Mouse (Mus musculus) forebrain, embryonic 11.5 days (tissue): ENCODE measurements at regions not wholly inside any gene's neighbourhood (a gene's known extent, or its start where the extent isn't known, plus 50 kb on each side); places are given as distances from the start of the nearest gene placed in this dataset.

Source experiments
- ATAC-seq: fragments of 200-750 bp; cut with Nextera tagmentation; replicated peaks from 2 replicates; pipeline ENCODE4 v1.8.0; 2017; ENCODE audit warnings: moderate TSS enrichment; ENCODE audit not compliant: low FRiP score
- DNase-seq: peaks from one replicate; pipeline ENCODE4 v3.0.0-alpha.2; 2017; ENCODE audit warnings: low spot score
- H3K27ac ChIP-seq: fragments of 300-500 bp; sonication (generic); 2 replicates; pipeline ENCODE4 v1.5.1; 2014; ENCODE audit warnings: low read depth, low read length
- H3K27me3 ChIP-seq: fragments of 300-500 bp; sonication (generic); 2 replicates; pipeline ENCODE4 v1.6.1; 2014; ENCODE audit warnings: mild to moderate bottlenecking, low read length, mixed read lengths; ENCODE audit not compliant: control insufficient read depth, insufficient read depth
- H3K36me3 ChIP-seq: fragments of 300-500 bp; sonication (generic); 2 replicates; pipeline ENCODE4 v1.6.1; 2014; ENCODE audit warnings: mild to moderate bottlenecking, low read length, moderate library complexity, mixed read lengths; ENCODE audit not compliant: control insufficient read depth, insufficient read depth
- H3K4me1 ChIP-seq: fragments of 300-500 bp; sonication (generic); replicated peaks from 2 replicates; pipeline ENCODE4 v1.6.1; 2014; ENCODE audit warnings: low read length, mixed read lengths; ENCODE audit not compliant: control insufficient read depth, insufficient read depth
- H3K4me2 ChIP-seq: fragments of 300-500 bp; sonication (generic); 2 replicates; pipeline ENCODE4 v1.6.1; 2014; ENCODE audit warnings: low read depth, mild to moderate bottlenecking, low read length, moderate library complexity, mixed read lengths; ENCODE audit not compliant: severe bottlenecking
- H3K4me3 ChIP-seq: fragments of 300-500 bp; sonication (generic); 2 replicates; pipeline ENCODE4 v1.5.1; 2014; ENCODE audit warnings: low read depth, low read length
- H3K9ac ChIP-seq: fragments of 300-500 bp; sonication (generic); 2 replicates; pipeline ENCODE4 v1.6.1; 2014; ENCODE audit warnings: low read length
- H3K9me3 ChIP-seq: fragments of 300-500 bp; sonication (generic); 2 replicates; pipeline ENCODE4 v1.6.1; 2016; ENCODE audit warnings: low read length, mixed read lengths; ENCODE audit not compliant: control insufficient read depth
- WGBS: fragments of 180-500 bp; shearing (Covaris S2); extraction: QIAGEN DNeasy Blood & Tissue Kit; methylation state at CpG from one replicate; pipeline ENCODE4 v1.1.7; 2014; 5-methylcytosine and 5-hydroxymethylcytosine counted together

- Histone ChIP-seq H3K4me2 (no peak overlapping the region), H3K27ac (no peak overlapping the region), H3K36me3 (no peaks in the 10 kb centered on the region), H3K4me3 (no peak overlapping the region), H3K9me3 (no peaks in the 10 kb centered on the region), H3K27me3 (no peaks in the 10 kb centered on the region), H3K4me1 (no peaks in the 10 kb centered on the region), H3K9ac (no peak overlapping the region)
- WGBS: 57% methylated on average over 4 of the region's 4 CpGs
- no peak for DNase-seq
- ATAC-seq: no peak
Observed at GRCm38 (mm10) chr9:98791709-98792108, 50.6 kb upstream of the Prr23a1 start.

GRCm38 (mm10) chr9:98773651-98774185 is 68.6 kb upstream of the Prr23a1 start:
- Histone ChIP-seq H3K4me1 (no peaks in the 10 kb centered on the region), H3K36me3 (no peaks in the 10 kb centered on the region), H3K9ac (no peak overlapping the region), H3K9me3 (no peaks in the 10 kb centered on the region), H3K4me2 (no peak overlapping the region), H3K4me3 (no peak overlapping the region), H3K27ac (no peak overlapping the region), H3K27me3 (no peaks in the 10 kb centered on the region)
- ATAC-seq (no peak), DNase-seq (no peak)
- 78% methylated on average over 5 of the region's 5 CpGs for WGBS

DNA sequence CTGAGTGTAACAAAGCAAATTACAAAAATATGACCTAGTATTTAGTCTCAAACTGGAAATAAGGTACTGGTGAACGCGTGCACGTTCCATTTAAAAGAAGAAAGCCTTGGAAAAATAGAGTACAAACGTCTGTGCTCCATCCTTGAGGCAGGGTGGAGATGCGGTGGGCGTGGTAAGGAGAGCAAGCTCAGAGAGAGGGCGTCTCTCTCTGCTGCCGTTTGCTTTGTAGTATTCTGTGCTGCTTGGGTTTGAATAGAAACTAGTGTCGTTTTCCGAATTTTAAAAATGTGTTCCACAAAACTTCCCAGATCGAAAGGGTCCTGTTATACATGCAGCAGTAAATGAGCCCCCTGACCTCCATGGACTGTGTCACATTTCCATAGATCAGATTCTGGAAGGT is 69.1 kb upstream of the Prr23a1 start:
- Histone ChIP-seq H3K4me3 (no peak overlapping the region), H3K27ac (no peak overlapping the region), H3K36me3 (no peaks in the 10 kb centered on the region), H3K9ac (no peak overlapping the region), H3K4me2 (no peak overlapping the region), H3K4me1 (no peaks in the 10 kb centered on the region), H3K27me3 (no peaks in the 10 kb centered on the region), H3K9me3 (no peaks in the 10 kb centered on the region)
- DNase-seq (no peak), ATAC-seq (no peak)
- WGBS: 89% methylated on average over 11 of the region's 11 CpGs

DNA sequence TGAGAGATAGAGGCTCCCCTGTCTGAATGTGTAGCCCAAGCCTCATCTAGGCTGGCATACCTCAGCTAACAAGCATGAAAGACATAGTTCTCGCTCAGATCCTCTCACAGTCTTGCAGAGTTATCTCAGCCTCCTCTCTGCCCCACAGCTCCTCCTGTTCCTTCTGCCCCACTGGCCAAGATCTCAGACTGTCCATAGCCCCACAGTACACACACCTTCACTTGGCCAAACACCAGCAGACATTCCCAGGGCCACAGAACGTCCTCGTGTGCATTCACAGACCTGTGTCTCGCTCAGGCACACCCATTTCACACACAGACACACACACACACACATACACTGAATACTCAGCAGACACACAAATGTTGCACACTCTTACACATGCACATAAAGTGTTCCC is 87.5 kb upstream of the Prr23a1 start:
- Histone ChIP-seq H3K4me3 (no peak overlapping the region), H3K36me3 (no peaks in the 10 kb centered on the region), H3K9ac (no peak overlapping the region), H3K9me3 (no peaks in the 10 kb centered on the region), H3K27me3 (no peaks in the 10 kb centered on the region), H3K27ac (no peak overlapping the region), H3K4me2 (no peak overlapping the region), H3K4me1 (no peaks in the 10 kb centered on the region)
- no peak for ATAC-seq
- WGBS: 87% methylated on average over 4 of the region's 4 CpGs
- no peak for DNase-seq

- Histone ChIP-seq H3K36me3 (no peaks in the 10 kb centered on the region), H3K27ac (no peak overlapping the region), H3K4me3 (no peak overlapping the region), H3K9ac (no peak overlapping the region), H3K4me1 (no peaks in the 10 kb centered on the region), H3K9me3 (no peaks in the 10 kb centered on the region), H3K27me3 (no peaks in the 10 kb centered on the region), H3K4me2 (no peak overlapping the region)
- no peak for DNase-seq
- ATAC-seq: no peak
- WGBS: 85% methylated on average over 6 of the region's 6 CpGs
Observed at GRCm38 (mm10) chr9:98753356-98753953, 88.8 kb upstream of the Prr23a1 start.

GRCm38 (mm10) chr9:98743785-98744184 is 98.5 kb upstream of the Prr23a1 start:
- H3K9me3 ChIP-seq: no peaks in the 10 kb centered on the region
- H3K27me3 ChIP-seq: no peaks in the 10 kb centered on the region
- ATAC-seq (no peak), DNase-seq (no peak)
- H3K27ac ChIP-seq: no peak overlapping the region
- H3K4me3 ChIP-seq: no peak overlapping the region
- no peak overlapping the region for H3K9ac ChIP-seq
- H3K36me3 ChIP-seq: no peaks in the 10 kb centered on the region
- H3K4me1 ChIP-seq: no peaks in the 10 kb centered on the region
- no peak overlapping the region for H3K4me2 ChIP-seq

DNA sequence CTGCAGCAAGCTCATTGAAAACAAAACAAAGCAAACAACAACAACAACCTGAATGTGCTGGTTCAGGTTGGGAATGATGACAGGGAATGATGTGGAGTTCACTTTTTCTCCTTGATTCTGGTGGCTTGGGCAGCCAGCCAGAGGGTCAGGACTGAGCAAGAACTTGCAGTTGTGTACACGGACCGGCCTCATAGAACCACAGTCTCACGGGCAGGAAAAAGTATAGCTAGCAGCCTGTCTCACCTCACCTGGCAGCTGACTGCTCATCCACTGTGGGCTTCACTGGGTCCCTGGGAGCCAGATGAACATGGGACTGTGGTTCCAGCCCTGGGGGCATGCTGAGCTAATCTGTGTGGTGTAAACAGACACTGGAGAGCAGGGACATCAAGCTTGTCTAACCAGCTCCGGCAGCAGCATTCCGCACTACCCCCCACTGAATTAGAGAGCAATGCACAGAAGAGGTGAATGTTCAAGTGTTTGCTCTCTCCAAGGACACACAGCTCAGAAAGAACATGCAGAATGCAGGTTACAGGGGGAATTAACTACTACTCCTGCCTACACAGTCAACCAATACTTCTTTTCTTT is 114.9 kb upstream of the Prr23a1 start:
- ATAC-seq (no peak), DNase-seq (no peak)
- H3K9me3 ChIP-seq: no peaks in the 10 kb centered on the region
- H3K4me3 ChIP-seq: no peak overlapping the region
- no peak overlapping the region for H3K9ac ChIP-seq
- H3K27me3 ChIP-seq: no peaks in the 10 kb centered on the region
- H3K36me3 ChIP-seq: no peaks in the 10 kb centered on the region
- WGBS: 56% methylated on average over 5 of the region's 5 CpGs
- H3K4me2 ChIP-seq: no peak overlapping the region
- no peak overlapping the region for H3K27ac ChIP-seq
- H3K4me1 ChIP-seq: no peaks in the 10 kb centered on the region

DNA sequence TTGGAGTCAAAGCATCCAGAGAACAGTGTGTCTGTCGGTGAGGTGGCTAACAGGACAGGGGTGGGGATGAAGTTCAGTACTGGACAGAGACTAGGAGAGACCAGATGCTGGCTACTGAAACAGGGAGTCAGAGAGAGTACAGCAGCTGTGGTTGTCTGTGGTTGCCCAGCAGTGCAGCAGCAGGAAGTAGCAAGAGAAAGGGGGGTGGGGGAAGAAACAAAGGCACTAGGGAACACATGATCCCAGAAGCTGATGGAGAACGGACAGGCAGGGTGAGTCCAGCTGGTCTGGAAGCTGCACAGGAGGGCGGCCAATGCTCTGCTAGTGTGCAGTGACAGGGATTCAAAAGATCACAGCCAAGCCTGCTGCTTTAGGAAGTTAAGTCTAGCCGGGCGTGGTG is 115.7 kb upstream of the Prr23a1 start:
- 54% methylated on average over 5 of the region's 5 CpGs for WGBS
- no peaks in the 10 kb centered on the region for H3K36me3 ChIP-seq

GRCm38 (mm10) chr9:98722885-98723284 is 119.4 kb upstream of the Prr23a1 start:
- no peaks in the 10 kb centered on the region for H3K27me3 ChIP-seq
- no peaks in the 10 kb centered on the region for H3K4me1 ChIP-seq
- H3K4me3 ChIP-seq: no peak overlapping the region
- no peak overlapping the region for H3K4me2 ChIP-seq
- no peak for ATAC-seq
- H3K27ac ChIP-seq: no peak overlapping the region
- no peak overlapping the region for H3K9ac ChIP-seq
- no peaks in the 10 kb centered on the region for H3K36me3 ChIP-seq
- no peak for DNase-seq
- no peaks in the 10 kb centered on the region for H3K9me3 ChIP-seq
- WGBS: 76% methylated on average over 3 of the region's 3 CpGs

More for the DNA sequence above, 115.7 kb upstream of the Prr23a1 start:
- H3K4me1 ChIP-seq: no peaks in the 10 kb centered on the region
- H3K4me2 ChIP-seq: no peak overlapping the region
- no peak overlapping the region for H3K27ac ChIP-seq
- ATAC-seq: no peak
- no peak overlapping the region for H3K9ac ChIP-seq
- no peak for DNase-seq
- H3K4me3 ChIP-seq: no peak overlapping the region
- no peaks in the 10 kb centered on the region for H3K27me3 ChIP-seq
- H3K9me3 ChIP-seq: no peaks in the 10 kb centered on the region
